Mouse (Mus musculus) embryonic facial prominence, embryonic 11.5 days (tissue): Measurements from ENCODE around the gene Dcdc2a. TPM values are rescaled to one million over a fixed set of nuclear protein-coding genes. Genes with fewer than 3 reads are reported as not detected.
A peak's percentile ranks its signal among the peaks of the same experiment; 100 is the strongest.

Experiments used
- ATAC-seq: fragments of 200-750 bp; cut with Nextera tagmentation; replicated peaks from 2 replicates; pipeline ENCODE4 v1.8.0; 2017; ENCODE audit warnings: low read depth; ENCODE audit not compliant: insufficient number of reproducible peaks, low FRiP score, low TSS enrichment
- DNase-seq: peaks from one replicate; pipeline ENCODE4 v3.0.0-alpha.2; 2015; ENCODE audit warnings: low spot score
- H3K27ac ChIP-seq: fragments of 300-500 bp; sonication (generic); replicated peaks from 2 replicates; pipeline ENCODE4 v1.5.1; 2014; ENCODE audit warnings: mild to moderate bottlenecking, low read depth, low read length, control low read depth
- H3K27me3 ChIP-seq: fragments of 300-500 bp; sonication (generic); 2 replicates; pipeline ENCODE4 v1.6.1; 2014; ENCODE audit warnings: mild to moderate bottlenecking, low read length, moderate library complexity, mixed read lengths; ENCODE audit not compliant: control insufficient read depth, insufficient read depth
- H3K36me3 ChIP-seq: fragments of 300-500 bp; sonication (generic); replicated peaks from 2 replicates; pipeline ENCODE4 v1.6.1; 2014; ENCODE audit warnings: low read depth, mild to moderate bottlenecking, low read length, moderate library complexity, mixed read lengths; ENCODE audit not compliant: control insufficient read depth, insufficient read depth
- H3K4me1 ChIP-seq: fragments of 300-500 bp; sonication (generic); 2 replicates; pipeline ENCODE4 v1.6.1; 2014; ENCODE audit warnings: low read length, mixed read lengths; ENCODE audit not compliant: control insufficient read depth, insufficient read depth
- H3K4me2 ChIP-seq: fragments of 300-500 bp; sonication (generic); 2 replicates; pipeline ENCODE4 v1.6.1; 2014; ENCODE audit warnings: low read depth, mild to moderate bottlenecking, control low read depth, low read length, moderate library complexity
- H3K4me3 ChIP-seq: fragments of 300-500 bp; sonication (generic); 2 replicates; pipeline ENCODE4 v1.5.1; 2014; ENCODE audit warnings: low read depth, low read length, control low read depth
- H3K9ac ChIP-seq: fragments of 300-500 bp; sonication (generic); replicated peaks from 2 replicates; pipeline ENCODE4 v1.6.1; 2014; ENCODE audit warnings: mild to moderate bottlenecking, control low read depth, low read length
- H3K9me3 ChIP-seq: fragments of 300-500 bp; sonication (generic); replicated peaks from 2 replicates; pipeline ENCODE4 v1.6.1; 2016; ENCODE audit warnings: mild to moderate bottlenecking, low read length, inconsistent platforms, mixed read lengths; ENCODE audit not compliant: control insufficient read depth
- WGBS: fragments of 180-500 bp; shearing (Covaris S2); extraction: QIAGEN DNeasy Blood & Tissue Kit; methylation state at CpG from one replicate; pipeline ENCODE4 v1.1.7; 2014; 5-methylcytosine and 5-hydroxymethylcytosine counted together
- polyA plus RNA-seq: library from polyadenylated mRNA; unstranded; fragments of >200 nt; fragmentation: Nextera tagmentation; extraction: Ambion mirVana; gene quantifications from 2 replicates; pipeline ENCODE4 v1.2.1, GENCODE M21; 2014

The Dcdc2a gene
- polyA plus RNA-seq, 1 experiment from 2014 or later: 1.7 TPM

- ATAC-seq (no peak), DNase-seq (no peak)
- no peak overlapping the region for H3K9ac ChIP-seq
- H3K4me1 ChIP-seq: no peaks in the 10 kb centered on the region
- H3K27me3 ChIP-seq: no peaks in the 10 kb centered on the region
- no peak overlapping the region for H3K4me3 ChIP-seq
- no peak overlapping the region for H3K4me2 ChIP-seq
- no peak overlapping the region for H3K27ac ChIP-seq
- WGBS: 31% methylated on average over 17 of the region's 17 CpGs
- H3K9me3 ChIP-seq: no peaks in the 10 kb centered on the region
- H3K36me3 ChIP-seq: no peaks in the 10 kb centered on the region
Observed at GRCm38 (mm10) chr13:25150154-25150781, 94.5 kb downstream of the Dcdc2a start.

GRCm38 (mm10) chr13:25150861-25151260 is 95.1 kb downstream of the Dcdc2a start:
- no peak overlapping the region for H3K9ac ChIP-seq
- no peaks in the 10 kb centered on the region for H3K36me3 ChIP-seq
- WGBS: 54% methylated on average over 4 of the region's 4 CpGs
- no peaks in the 10 kb centered on the region for H3K4me1 ChIP-seq
- DNase-seq (no peak), ATAC-seq (no peak)
- no peaks in the 10 kb centered on the region for H3K27me3 ChIP-seq
- no peak overlapping the region for H3K4me2 ChIP-seq
- H3K27ac ChIP-seq: no peak overlapping the region
- H3K4me3 ChIP-seq: no peak overlapping the region
- no peaks in the 10 kb centered on the region for H3K9me3 ChIP-seq

DNA sequence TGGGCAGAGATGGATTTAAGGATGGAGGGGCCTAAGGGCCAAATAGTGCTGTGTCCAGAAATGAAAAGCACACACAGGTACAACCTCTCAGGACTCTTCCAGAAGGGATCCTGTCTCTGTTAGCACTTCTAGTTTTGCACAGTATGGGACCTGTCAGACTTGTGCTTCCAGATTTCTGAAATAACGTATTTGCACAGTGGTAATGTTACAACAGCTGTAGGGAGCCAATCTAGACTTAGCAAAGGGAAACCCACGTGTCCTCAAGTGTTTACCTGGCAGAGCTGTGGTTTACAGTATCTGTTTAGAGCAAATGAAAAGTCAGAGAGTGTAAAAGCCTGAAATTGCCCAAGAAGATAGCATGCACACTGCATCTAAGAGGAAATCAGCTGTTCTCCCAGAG is 104.1 kb downstream of the Dcdc2a start:
- WGBS: 71% methylated on average over 2 of the region's 2 CpGs
- Histone ChIP-seq H3K4me1 (no peaks in the 10 kb centered on the region), H3K27me3 (no peaks in the 10 kb centered on the region), H3K9me3 (no peaks in the 10 kb centered on the region), H3K4me3 (no peak overlapping the region), H3K9ac (no peak overlapping the region), H3K36me3 (no peaks in the 10 kb centered on the region), H3K27ac (no peak overlapping the region), H3K4me2 (no peak overlapping the region)
- ATAC-seq (no peak), DNase-seq (no peak)

DNA sequence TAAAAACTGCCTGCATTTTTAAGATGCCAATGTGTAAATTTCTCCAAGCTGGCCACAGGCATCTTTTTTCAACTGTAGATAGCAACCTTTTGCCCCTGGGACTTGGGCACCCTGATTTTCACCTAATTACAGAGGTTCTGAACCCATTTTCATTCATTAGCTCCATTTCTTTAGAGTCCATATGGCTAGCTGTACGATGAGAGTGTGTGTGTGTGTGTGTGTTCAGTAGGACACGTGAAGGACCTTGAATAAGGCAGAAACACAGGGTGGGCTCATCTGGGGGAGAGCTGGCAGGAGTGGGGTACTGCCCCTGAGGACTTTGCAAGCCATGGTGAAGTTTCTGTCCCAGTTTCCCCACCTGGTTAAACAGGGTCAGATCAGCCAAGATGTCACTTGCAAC is 105.0 kb downstream of the Dcdc2a start:
- no peak for ATAC-seq
- Histone ChIP-seq H3K27ac (no peak overlapping the region), H3K9me3 (no peaks in the 10 kb centered on the region), H3K9ac (no peak overlapping the region), H3K4me2 (no peak overlapping the region), H3K4me3 (no peak overlapping the region), H3K4me1 (no peaks in the 10 kb centered on the region), H3K36me3 (no peaks in the 10 kb centered on the region), H3K27me3 (no peaks in the 10 kb centered on the region)
- DNase-seq: no peak
- 62% methylated on average over 2 of the region's 2 CpGs for WGBS

DNA sequence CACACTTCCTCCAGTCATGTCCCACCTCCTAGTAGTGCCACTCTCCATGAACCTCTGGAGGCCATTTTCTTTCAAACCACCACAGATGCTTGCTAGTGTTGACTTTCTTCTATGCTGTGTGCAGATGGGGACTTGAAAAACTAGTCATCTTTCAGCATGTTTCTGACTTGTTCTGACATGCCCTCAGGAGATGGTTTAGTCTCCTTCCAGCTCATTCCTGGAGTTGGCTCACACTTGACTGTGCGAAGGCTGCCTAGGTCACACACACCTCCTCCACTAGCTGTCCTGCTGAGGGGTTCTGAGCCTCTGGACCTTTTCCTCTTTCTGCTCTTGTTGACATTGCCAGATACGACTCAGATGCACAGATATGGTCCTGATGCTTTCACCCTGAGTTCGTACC is 106.8 kb downstream of the Dcdc2a start:
- Histone ChIP-seq H3K27me3 (no peaks in the 10 kb centered on the region), H3K9ac (no peak overlapping the region), H3K4me3 (no peak overlapping the region), H3K9me3 (no peaks in the 10 kb centered on the region), H3K4me1 (no peaks in the 10 kb centered on the region), H3K4me2 (no peak overlapping the region), H3K36me3 (no peaks in the 10 kb centered on the region), H3K27ac (no peak overlapping the region)
- 86% methylated on average over 3 of the region's 3 CpGs for WGBS
- ATAC-seq (no peak), DNase-seq (no peak)

DNA sequence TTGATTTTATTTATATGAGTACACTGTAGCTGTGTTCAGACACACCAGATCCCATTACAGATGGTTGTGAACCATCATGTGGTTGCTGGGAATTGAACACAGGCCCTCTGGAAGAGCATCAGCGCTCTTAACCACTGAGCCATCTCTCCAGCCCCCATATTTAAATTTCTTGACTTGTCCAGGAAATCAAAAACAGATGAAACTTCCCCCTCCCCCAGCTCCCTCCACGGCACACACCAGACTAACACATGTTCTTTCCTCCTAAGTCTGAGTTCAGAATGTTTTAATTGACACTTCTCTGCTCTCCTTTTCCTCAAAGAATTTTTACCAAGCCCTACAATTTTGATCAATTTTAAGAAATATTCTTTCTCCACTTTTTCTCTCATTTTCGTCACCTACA is 113.1 kb downstream of the Dcdc2a start:
- no peak overlapping the region for H3K4me3 ChIP-seq
- H3K27me3 ChIP-seq: no peaks in the 10 kb centered on the region
- ATAC-seq (no peak), DNase-seq (peak; percentile 59)
- no peaks in the 10 kb centered on the region for H3K4me1 ChIP-seq
- no peak overlapping the region for H3K27ac ChIP-seq
- 49% methylated on average over 3 of the region's 3 CpGs for WGBS
- no peaks in the 10 kb centered on the region for H3K36me3 ChIP-seq
- no peak overlapping the region for H3K9ac ChIP-seq
- no peaks in the 10 kb centered on the region for H3K9me3 ChIP-seq
- no peak overlapping the region for H3K4me2 ChIP-seq

GRCm38 (mm10) chr13:25177835-25178234 is 122.0 kb downstream of the Dcdc2a start:
- Histone ChIP-seq H3K36me3 (no peaks in the 10 kb centered on the region), H3K9me3 (no peaks in the 10 kb centered on the region), H3K4me1 (no peaks in the 10 kb centered on the region), H3K4me3 (no peak overlapping the region), H3K27ac (no peak overlapping the region), H3K9ac (no peak overlapping the region), H3K4me2 (no peak overlapping the region), H3K27me3 (no peaks in the 10 kb centered on the region)
- WGBS: 84% methylated on average over 1 of the region's 1 CpGs
- DNase-seq: no peak
- ATAC-seq: no peak

- no peak overlapping the region for H3K4me3 ChIP-seq
Observed at GRCm38 (mm10) chr13:25178236-25179001, 122.6 kb downstream of the Dcdc2a start.

More at GRCm38 (mm10) chr13:25178236-25179001, 122.6 kb downstream of the Dcdc2a start:
- Histone ChIP-seq H3K36me3 (no peaks in the 10 kb centered on the region), H3K9me3 (no peaks in the 10 kb centered on the region), H3K4me1 (no peaks in the 10 kb centered on the region), H3K27me3 (no peaks in the 10 kb centered on the region), H3K9ac (no peak overlapping the region), H3K27ac (no peak overlapping the region), H3K4me2 (no peak overlapping the region)
- no peak for DNase-seq
- 72% methylated on average over 4 of the region's 4 CpGs for whole genome bisulfite sequencing
- no peak for ATAC-seq
